Mouse (Mus musculus): ENCODE results near the gene Adam12.

Gene Adam12

GRCm38 (mm10) chr7:134231378-134232346 lies at the start of gene Adam12:
Gene Adam12, minus strand, starts transcription at chr7:134232146.
- DNase-seq (ENCODE audit: low read depth) = no peak

- DNase-seq (ENCODE audit: low read depth) = no peak
Measured at GRCm38 (mm10) chr7:134272956-134273355, 41.0 kb upstream of the Adam12 start.

- no peak for DNase-seq (ENCODE audit: low read depth)
Measured at GRCm38 (mm10) chr7:134272421-134272820, 40.5 kb upstream of the Adam12 start.

GRCm38 (mm10) chr7:134265783-134266182 lies 33.8 kb upstream of the Adam12 start:
- no peak for DNase-seq (ENCODE audit: low read depth)

- peak; percentile 27 for DNase-seq (ENCODE audit: low read depth)
Measured at GRCm38 (mm10) chr7:134263146-134263906, 31.4 kb upstream of the Adam12 start.

GRCm38 (mm10) chr7:134261003-134261701 lies 29.2 kb upstream of the Adam12 start:
- no peak for DNase-seq (ENCODE audit: low read depth)

GRCm38 (mm10) chr7:134250273-134250870 lies 18.4 kb upstream of the Adam12 start:
- DNase-seq (ENCODE audit: low read depth) = no peak

DNA sequence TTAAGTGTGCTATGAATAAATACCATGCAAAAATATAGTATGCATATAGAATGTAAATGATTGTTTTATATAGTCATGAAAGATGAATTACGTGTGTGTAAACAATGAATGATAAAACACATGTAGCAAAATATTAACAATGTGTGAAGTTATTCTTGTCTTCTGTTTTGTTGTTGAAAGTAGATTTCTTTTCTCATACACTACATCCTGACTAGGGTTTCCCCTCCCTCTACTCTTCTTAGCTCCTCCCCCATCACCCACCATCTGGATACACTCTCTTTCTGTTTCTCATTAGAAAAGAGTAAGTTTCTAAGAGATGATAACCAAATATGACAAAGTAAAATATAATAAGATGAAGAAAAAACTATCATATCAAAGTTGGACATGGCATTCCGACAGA lies 16.1 kb upstream of the Adam12 start:
- DNase-seq (ENCODE audit: low read depth) = no peak

DNA sequence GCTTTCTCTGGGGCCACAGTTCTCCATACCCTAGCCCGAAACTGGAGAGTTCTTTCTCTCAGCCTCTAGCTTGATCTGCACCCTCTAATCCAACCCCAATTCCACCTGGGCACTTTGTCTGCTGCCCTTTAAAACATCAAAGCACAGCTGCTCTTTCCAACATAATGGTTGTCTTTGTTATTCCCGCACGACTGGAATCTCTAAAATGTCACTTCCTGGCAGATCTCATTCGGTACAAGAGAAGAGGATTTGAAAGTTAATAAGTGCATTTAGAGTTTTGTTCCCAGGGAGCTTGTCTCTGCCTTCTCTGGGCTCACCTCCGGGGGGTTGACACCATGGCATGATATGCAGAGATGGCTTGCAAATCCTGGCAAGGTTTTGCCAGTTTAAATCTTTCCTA lies 14.7 kb upstream of the Adam12 start:
- no peak for DNase-seq (ENCODE audit: low read depth)

DNA sequence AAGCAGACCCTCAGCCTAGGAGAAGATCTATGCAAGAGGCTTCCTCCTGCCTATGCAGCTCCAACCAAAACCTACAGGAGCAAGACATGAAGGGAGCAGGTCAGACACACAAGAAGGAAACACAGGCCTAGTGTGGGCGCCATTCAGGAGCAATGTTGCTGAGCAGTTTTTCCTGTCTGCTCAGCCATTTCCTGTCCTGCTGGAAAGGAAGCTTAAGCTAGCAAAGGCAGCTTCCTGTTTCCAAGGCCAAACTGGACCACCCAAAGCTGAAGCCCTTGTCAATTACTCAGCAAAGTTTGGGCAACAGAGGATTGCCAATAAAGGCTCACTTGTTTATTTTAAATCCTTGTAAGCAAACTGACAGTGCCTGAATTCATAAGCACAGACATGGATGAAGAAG lies 10.8 kb upstream of the Adam12 start:
- no peak for DNase-seq (ENCODE audit: low read depth)

GRCm38 (mm10) chr7:134241212-134241611 lies 9.3 kb upstream of the Adam12 start:
- no peak for DNase-seq (ENCODE audit: low read depth)

DNA sequence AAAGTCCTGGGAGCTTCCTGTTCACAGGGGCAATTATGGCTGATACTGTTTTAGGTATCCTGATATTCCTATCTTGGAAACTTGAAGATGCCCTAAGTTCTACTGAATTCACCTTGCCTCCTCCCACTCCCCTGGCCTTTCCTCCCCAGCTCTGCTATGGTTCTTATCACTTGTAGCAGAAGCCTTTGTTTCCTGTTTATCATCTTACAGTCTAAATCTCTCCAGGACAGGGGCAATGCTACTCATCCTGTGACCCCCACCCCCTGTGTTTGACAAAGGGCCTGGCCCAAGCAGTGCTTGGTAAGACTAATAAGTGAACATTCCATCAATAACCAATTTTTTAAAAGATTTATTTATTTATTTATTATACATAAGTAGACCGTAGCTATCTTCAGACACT lies 8.6 kb upstream of the Adam12 start:
- DNase-seq (ENCODE audit: low read depth) = no peak

DNA sequence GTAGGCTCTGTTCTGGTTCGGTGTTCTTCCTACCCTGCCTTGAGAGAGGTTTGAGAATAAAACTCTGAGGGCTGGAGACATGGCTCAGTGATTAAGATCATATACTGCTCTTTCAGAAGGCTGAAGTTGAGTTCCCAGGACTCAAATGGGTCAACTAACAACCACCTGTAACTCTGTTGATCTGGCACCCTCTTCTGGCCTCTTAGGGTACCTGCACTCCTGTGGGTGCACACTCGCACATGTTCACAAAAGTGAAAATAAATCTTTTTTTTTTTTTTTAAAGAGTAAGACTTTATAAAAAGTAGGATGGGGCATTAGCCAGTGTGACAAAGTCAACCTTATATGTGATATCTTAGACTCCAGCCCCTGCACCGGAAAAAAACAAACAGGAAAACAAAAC lies 6.9 kb upstream of the Adam12 start:
- DNase-seq (ENCODE audit: low read depth) = no peak

DNA sequence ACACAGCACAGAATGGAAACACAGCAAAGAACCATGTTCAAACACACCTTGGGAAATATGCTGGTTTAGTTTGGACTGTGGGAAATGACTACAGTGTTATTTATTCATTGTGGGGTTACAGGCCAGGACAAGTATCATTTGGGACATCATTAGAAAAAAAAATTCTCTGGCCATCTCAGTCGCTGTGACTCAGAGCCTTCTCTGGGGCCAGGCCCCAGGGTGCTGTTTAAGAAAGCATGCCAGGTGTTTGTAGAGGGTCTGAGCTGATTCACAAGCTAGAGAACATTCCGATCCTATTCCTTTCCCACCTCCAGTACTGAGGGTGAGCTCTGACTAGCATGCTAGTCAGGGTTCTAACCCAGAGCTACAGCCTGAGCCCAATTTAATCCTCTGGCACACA lies 5.4 kb upstream of the Adam12 start:
- DNase-seq (ENCODE audit: low read depth) = no peak

GRCm38 (mm10) chr7:134236727-134237126 lies 4.8 kb upstream of the Adam12 start:
- DNase-seq (ENCODE audit: low read depth) = no peak

DNA sequence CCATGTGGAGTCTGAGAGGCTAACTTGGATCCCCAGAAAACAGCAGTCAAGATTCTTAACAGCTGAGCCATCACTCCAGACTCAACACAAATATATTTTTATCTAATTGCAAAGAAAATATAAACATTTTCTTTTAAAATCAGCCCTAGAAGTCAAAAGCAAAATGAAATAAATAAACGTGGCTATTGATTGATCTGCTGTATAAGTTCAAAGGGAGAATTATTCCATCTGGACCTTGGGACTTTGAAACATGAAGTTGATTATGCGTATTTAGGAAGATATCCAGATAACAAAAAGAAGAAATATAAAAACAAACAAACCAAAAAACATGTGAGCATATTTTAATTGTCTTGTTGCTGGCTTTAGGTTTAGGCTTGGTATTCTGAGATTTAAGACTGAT lies 3.6 kb upstream of the Adam12 start:
- DNase-seq (ENCODE audit: low read depth) = no peak

- no peak for DNase-seq (ENCODE audit: low read depth)
Measured at GRCm38 (mm10) chr7:134230708-134231107, 1.2 kb downstream of the Adam12 start.

- no peak for DNase-seq (ENCODE audit: low read depth)
Measured at GRCm38 (mm10) chr7:134229899-134230298, 2.0 kb downstream of the Adam12 start.

DNA sequence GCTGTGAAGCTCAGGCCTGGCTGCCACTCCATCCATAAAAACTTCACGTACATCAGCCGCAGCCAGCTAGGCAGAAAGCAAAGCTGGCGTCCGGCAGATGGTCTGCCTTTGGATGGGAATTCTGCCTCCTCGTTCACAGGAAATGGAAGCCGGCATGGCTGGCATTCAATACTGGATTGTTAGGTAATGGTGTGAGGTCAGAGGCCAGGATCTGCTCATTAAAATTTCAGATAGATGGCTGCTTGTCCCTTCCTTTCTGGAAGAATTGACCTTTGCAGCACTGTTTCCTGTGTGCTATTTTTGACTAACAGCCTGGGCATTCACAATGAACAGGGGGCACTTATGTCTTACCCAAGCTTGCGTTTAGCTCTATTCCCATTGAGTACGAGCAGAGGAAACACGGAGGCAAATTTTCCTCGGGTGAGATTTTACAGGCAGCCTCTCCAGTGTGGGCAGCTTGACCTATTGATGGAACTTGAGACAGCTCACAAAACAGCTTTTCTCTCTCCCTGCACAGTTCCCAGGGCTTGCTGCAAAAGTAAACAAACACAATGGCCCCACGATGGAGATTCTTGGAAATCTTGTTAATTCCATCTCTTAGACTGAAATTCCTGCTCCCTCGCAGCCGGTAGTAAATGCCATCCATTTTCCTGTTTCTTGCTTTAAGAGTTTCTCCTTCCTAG lies 4.0 kb downstream of the Adam12 start:
- no peak for DNase-seq (ENCODE audit: low read depth)

DNA sequence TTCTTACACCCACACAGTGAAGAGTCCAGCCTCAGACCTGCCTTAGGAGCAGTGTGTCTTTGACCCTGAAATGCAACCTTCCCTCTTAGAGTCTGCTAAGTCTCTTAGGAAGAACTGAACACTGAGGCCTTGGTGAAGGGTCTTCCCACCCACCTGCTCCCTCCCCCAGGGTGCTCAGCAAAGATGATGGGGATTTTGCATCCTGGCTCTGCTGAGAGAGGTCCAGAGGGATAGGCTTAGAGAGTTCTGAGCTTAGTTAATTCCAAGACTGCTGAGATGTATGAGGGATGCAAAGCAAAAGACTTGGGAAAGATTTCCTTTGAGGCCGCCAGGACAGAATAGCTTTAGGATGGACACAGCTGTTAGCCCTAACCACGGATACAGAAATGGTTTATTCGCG lies 4.8 kb downstream of the Adam12 start:
- no peak for DNase-seq (ENCODE audit: low read depth)

GRCm38 (mm10) chr7:134226231-134226630 lies 5.7 kb downstream of the Adam12 start:
- no peak for DNase-seq (ENCODE audit: low read depth)

Measured in c-Kit-positive CD71-positive TER-119-negative erythroid progenitor cells, embryonic 14.5 days (primary cell).